Mouse (Mus musculus): Measurements from ENCODE around the gene Batf.

- TF ChIP-seq CTCF (IDR thresholded peaks at IDR 0.05; ENCODE audit: control insufficient read depth, insufficient read depth, insufficient read length) (no peak), CEBPB (IDR thresholded peaks at IDR 0.05; ENCODE audit: low read depth) (no peak), USF1 (IDR thresholded peaks at IDR 0.05; ENCODE audit: low read depth) (no peak)
Measured at GRCm38 (mm10) chr12:85753223-85753622, 66.8 kb downstream of the Batf start.

All from C2C12 (cell line).